Mouse (Mus musculus): Measurements from ENCODE around the gene Fxyd5. TPM values are rescaled to one million over a fixed set of nuclear protein-coding genes. Genes with fewer than 3 reads are reported as not detected.

Fxyd5 gene
- polyA plus RNA-seq, 1 experiment from 2014 or later = 113 TPM

GRCm38 (mm10) chr7:31063074-31063560 is 20.8 kb upstream of the Fxyd5 start:
- no peak for DNase-seq (ENCODE audit: low spot score)

- no peak for DNase-seq (ENCODE audit: low spot score)
Observed at GRCm38 (mm10) chr7:31060621-31061010, 18.3 kb upstream of the Fxyd5 start.

- no peak for DNase-seq (ENCODE audit: low spot score)
Observed at GRCm38 (mm10) chr7:31059919-31060620, 17.8 kb upstream of the Fxyd5 start.

- peak; percentile 56 for DNase-seq (ENCODE audit: low spot score)
Observed at GRCm38 (mm10) chr7:31059108-31059507, 16.8 kb upstream of the Fxyd5 start, which contains the start of gene Lgi4. TSS of gene Lgi4 (plus strand) at chr7:31059342.

GRCm38 (mm10) chr7:31058211-31058610 is 15.9 kb upstream of the Fxyd5 start:
- no peak for DNase-seq (ENCODE audit: low spot score)

- DNase-seq (ENCODE audit: low spot score) = no peak
Observed at GRCm38 (mm10) chr7:31057730-31058129, 15.4 kb upstream of the Fxyd5 start.

- DNase-seq (ENCODE audit: low spot score) = no peak
Observed at GRCm38 (mm10) chr7:31057071-31057470, 14.8 kb upstream of the Fxyd5 start, which contains the start of gene Fxyd1. TSS of gene Fxyd1 (minus strand) at chr7:31057199.

- DNase-seq (ENCODE audit: low spot score) = no peak
Observed at GRCm38 (mm10) chr7:31056448-31056847, 14.2 kb upstream of the Fxyd5 start.

- DNase-seq (ENCODE audit: low spot score) = no peak
Observed at GRCm38 (mm10) chr7:31055883-31056282, 13.6 kb upstream of the Fxyd5 start.

GRCm38 (mm10) chr7:31055354-31055824 is 13.1 kb upstream of the Fxyd5 start:
- DNase-seq (ENCODE audit: low spot score) = no peak

GRCm38 (mm10) chr7:31054661-31055320 is 12.5 kb upstream of the Fxyd5 start:
- no peak for DNase-seq (ENCODE audit: low spot score)

GRCm38 (mm10) chr7:31053882-31054447 is 11.7 kb upstream of the Fxyd5 start:
- no peak for DNase-seq (ENCODE audit: low spot score)

- peak; percentile 41 for DNase-seq (ENCODE audit: low spot score)
Observed at GRCm38 (mm10) chr7:31052636-31053434, 10.6 kb upstream of the Fxyd5 start.

- DNase-seq (ENCODE audit: low spot score) = no peak
Observed at GRCm38 (mm10) chr7:31052251-31052635, 10.0 kb upstream of the Fxyd5 start.

- DNase-seq (ENCODE audit: low spot score) = peak; percentile 40
Observed at GRCm38 (mm10) chr7:31051321-31052021, 9.2 kb upstream of the Fxyd5 start, which contains the start of gene Fxyd7. TSS of gene Fxyd7 (minus strand) at chr7:31051467.

- DNase-seq (ENCODE audit: low spot score) = no peak
Observed at GRCm38 (mm10) chr7:31050921-31051320, 8.6 kb upstream of the Fxyd5 start.

- DNase-seq (ENCODE audit: low spot score) = no peak
Observed at GRCm38 (mm10) chr7:31050487-31050886, 8.2 kb upstream of the Fxyd5 start.

- no peak for DNase-seq (ENCODE audit: low spot score)
Observed at GRCm38 (mm10) chr7:31049846-31050281, 7.6 kb upstream of the Fxyd5 start.

GRCm38 (mm10) chr7:31049135-31049845 is 7.0 kb upstream of the Fxyd5 start:
- peak; percentile 35 for DNase-seq (ENCODE audit: low spot score)

Data from thymus, postnatal 0 days (tissue).